Comparison of ENCODE assay signal across 8 mouse cellular contexts in the genomic region with DNA sequence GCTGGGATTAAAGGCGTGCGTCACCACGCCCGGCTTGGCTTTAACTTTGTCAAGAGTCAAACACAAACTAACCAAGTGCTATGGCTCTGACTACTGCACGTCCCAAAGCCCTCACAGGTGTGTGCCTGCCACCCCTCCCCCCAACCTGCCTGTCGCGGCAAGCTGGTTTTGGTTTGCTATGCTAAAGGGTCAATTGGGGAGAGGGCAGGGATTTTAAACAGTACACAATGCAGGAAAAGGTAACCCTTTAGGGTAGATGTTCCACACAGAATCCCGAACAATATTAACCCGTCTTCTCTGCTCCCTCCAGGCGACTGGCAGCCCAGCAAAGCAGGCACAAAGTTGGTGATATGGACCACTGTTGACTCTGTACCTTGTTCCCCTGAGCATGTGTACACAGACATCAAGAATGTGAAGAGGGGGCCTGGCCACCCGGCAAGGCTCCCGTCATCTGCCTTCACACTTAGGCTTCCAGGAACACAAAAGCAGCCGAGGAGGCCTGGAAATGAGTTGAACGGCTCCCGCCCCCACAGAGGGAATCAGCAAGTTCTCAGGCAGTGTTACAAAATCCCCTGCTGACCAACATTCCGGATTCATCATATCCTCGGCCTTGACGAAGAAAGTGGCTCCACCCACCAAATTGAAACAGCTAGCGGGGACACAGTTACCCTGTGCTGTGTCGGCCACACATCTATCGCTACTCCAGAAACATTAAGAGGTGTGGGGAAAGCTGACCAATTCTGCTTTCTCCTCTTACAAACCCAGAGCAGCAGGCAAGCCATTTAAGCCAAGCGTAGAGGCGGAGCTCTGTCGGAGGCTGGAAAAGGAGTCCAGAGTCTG. TPM values are rescaled to one million over a fixed set of nuclear protein-coding genes. Genes with fewer than 3 reads are reported as not detected.
DNase-seq lines count a peak whose midpoint lies in the region; ATAC-seq and TF ChIP-seq lines count a peak whose summit lies in the region.

No protein-coding gene starts in this region.

- no peak for ATAC-seq in heart, embryonic 12.5 days (ENCODE audit: insufficient number of reproducible peaks, low FRiP score)
- ATAC-seq in kidney, embryonic 14.5 days (ENCODE audit: low FRiP score, low TSS enrichment), result no peak
- peak; percentile 11; the same call in 1 of the 2 replicates for ATAC-seq in stomach, embryonic 16.5 days (ENCODE audit: insufficient read depth, low FRiP score)

- no peak for TF ChIP-seq CTCF in spleen, adult 2 months (IDR thresholded peaks at IDR 0.05; ENCODE audit: extremely low read depth, insufficient read depth, insufficient read length, insufficient replicate concordance)

- WGBS in spleen, adult 2 months, result 30% methylated on average over 24 of the region's 24 CpGs
- WGBS in heart, embryonic 12.5 days, result 7% methylated on average over 24 of the region's 24 CpGs
- 6% methylated on average over 24 of the region's 24 CpGs for WGBS in kidney, embryonic 14.5 days
- WGBS in stomach, embryonic 16.5 days, result 12% methylated on average over 24 of the region's 24 CpGs

- H3K27ac ChIP-seq in spleen, adult 2 months (ENCODE audit: insufficient read depth, low read length), result peak overlapping the region; percentile 69
- H3K27ac ChIP-seq in heart, embryonic 12.5 days (ENCODE audit: poor library complexity, severe bottlenecking), result peak overlapping the region; percentile 91
- H3K27ac ChIP-seq in kidney, embryonic 14.5 days (ENCODE audit: low read depth, low read length), result peak overlapping the region; percentile 69; the same call in 1 of the 2 replicates
- peak overlapping the region; percentile 78 for H3K27ac ChIP-seq in stomach, embryonic 16.5 days (ENCODE audit: low read length)

- peak overlapping the region; percentile 98 for H3K4me2 ChIP-seq in heart, embryonic 12.5 days
- peak overlapping the region; percentile 99 for H3K4me2 ChIP-seq in kidney, embryonic 14.5 days (replicated peaks; ENCODE audit: low read depth, low read length)
- peak overlapping the region; percentile 100 for H3K4me2 ChIP-seq in stomach, embryonic 16.5 days (ENCODE audit: low read depth, low read length)

- DNase-seq in spleen, adult 2 months (ENCODE audit: low read depth in 1 of 2, low spot score in 2 of 2), result no peak
- no peak for DNase-seq in spleen, adult 12 weeks (ENCODE audit: low spot score)
- DNase-seq in embryo, embryonic 10.5 days (ENCODE audit: low spot score), result peak; percentile 70
- DNase-seq in lung, postnatal 36 days, result peak; percentile 88
- DNase-seq in layer of hippocampus, postnatal 14 days (ENCODE audit: low spot score in 2 of 2), result no peak

- peak overlapping the region; percentile 68 for H3K4me3 ChIP-seq in spleen, adult 2 months (ENCODE audit: extremely low read depth, insufficient read depth, insufficient read length)
- peak overlapping the region; percentile 78 for H3K4me3 ChIP-seq in heart, embryonic 12.5 days
- H3K4me3 ChIP-seq in kidney, embryonic 14.5 days (ENCODE audit: low read length), result peak overlapping the region; percentile 68
- peak overlapping the region; percentile 68 for H3K4me3 ChIP-seq in stomach, embryonic 16.5 days (replicated peaks; ENCODE audit: low read length)

- peak overlapping the region; percentile 56 for H3K9ac ChIP-seq in heart, embryonic 12.5 days
- H3K9ac ChIP-seq in kidney, embryonic 14.5 days (ENCODE audit: low read depth, low read length), result peak overlapping the region; percentile 51
- H3K9ac ChIP-seq in stomach, embryonic 16.5 days (ENCODE audit: low read length), result peak overlapping the region; percentile 50

- H3K4me1 ChIP-seq in spleen, adult 2 months (ENCODE audit: control insufficient read depth, insufficient read depth, insufficient read length), result peaks cover 2% of the 10 kb centered on the region; the same call in 1 of the 2 replicates
- peaks cover 61% of the 10 kb centered on the region for H3K4me1 ChIP-seq in heart, embryonic 12.5 days (replicated peaks)
- peaks cover 41% of the 10 kb centered on the region for H3K4me1 ChIP-seq in kidney, embryonic 14.5 days (ENCODE audit: control insufficient read depth, insufficient read depth, low read length)
- H3K4me1 ChIP-seq in stomach, embryonic 16.5 days (ENCODE audit: control insufficient read depth, insufficient read depth, low read length), result peaks cover 29% of the 10 kb centered on the region

- no peak for TF ChIP-seq POLR2A in spleen, adult 2 months (IDR thresholded peaks at IDR 0.05; ENCODE audit: low read depth, low read length)

- no peaks in the 10 kb centered on the region for H3K36me3 ChIP-seq in spleen, adult 2 months (ENCODE audit: control insufficient read depth, insufficient read depth, low read length)
- H3K36me3 ChIP-seq in heart, embryonic 12.5 days, result no peaks in the 10 kb centered on the region
- no peaks in the 10 kb centered on the region for H3K36me3 ChIP-seq in kidney, embryonic 14.5 days (ENCODE audit: control insufficient read depth, insufficient read depth, low read length)
- no peaks in the 10 kb centered on the region for H3K36me3 ChIP-seq in stomach, embryonic 16.5 days (ENCODE audit: control insufficient read depth, insufficient read depth, low read length)

- H3K27me3 ChIP-seq in spleen, adult 2 months (ENCODE audit: control insufficient read depth, insufficient read depth, low read length), result peaks cover 2% of the 10 kb centered on the region
- peaks cover 24% of the 10 kb centered on the region for H3K27me3 ChIP-seq in heart, embryonic 12.5 days (replicated peaks)
- peaks cover 8% of the 10 kb centered on the region; the same call in 1 of the 2 replicates for H3K27me3 ChIP-seq in kidney, embryonic 14.5 days (ENCODE audit: control insufficient read depth, insufficient read depth, low read length)
- peaks cover 11% of the 10 kb centered on the region for H3K27me3 ChIP-seq in stomach, embryonic 16.5 days (ENCODE audit: control insufficient read depth, insufficient read depth, low read length)

- H3K9me3 ChIP-seq in heart, embryonic 12.5 days (replicated peaks), result no peaks in the 10 kb centered on the region
- no peaks in the 10 kb centered on the region for H3K9me3 ChIP-seq in kidney, embryonic 14.5 days (ENCODE audit: control insufficient read depth, low read length)
- H3K9me3 ChIP-seq in stomach, embryonic 16.5 days (replicated peaks; ENCODE audit: control insufficient read depth, low read length), result no peaks in the 10 kb centered on the region

RNA-seq across cellular contexts. Expression of a gene that starts 2.0 kb away (rescaled TPM):
- polyA plus RNA-seq in spleen, adult 2 months (2012; rRNA removed), result 17.1 and 17.8 TPM in 2 replicates
- polyA plus RNA-seq in heart, embryonic 12.5 days (2016; fragmentation: Nextera tagmentation; extraction: Ambion mirVana), result 20.2 and 23.5 TPM in 2 replicates
- polyA plus RNA-seq in kidney, embryonic 14.5 days (2014; fragmentation: Nextera tagmentation; extraction: Ambion mirVana), result 19.5 TPM in 2 replicates
- polyA plus RNA-seq in stomach, embryonic 16.5 days (2015; fragmentation: Nextera tagmentation; extraction: Ambion mirVana), result 7.5 and 8.1 TPM in 2 replicates
- total RNA-seq in layer of hippocampus, postnatal 14 days (2021), result under 1 TPM; 0.74 to 0.94 TPM

RNA-seq across cellular contexts. Expression of a gene that starts 20.7 kb away (rescaled TPM):
- polyA plus RNA-seq in spleen, adult 2 months (2012; rRNA removed), result 57.0 and 61.6 TPM in 2 replicates
- 68.8 and 71.0 TPM in 2 replicates for polyA plus RNA-seq in heart, embryonic 12.5 days (2016; fragmentation: Nextera tagmentation; extraction: Ambion mirVana)
- polyA plus RNA-seq in kidney, embryonic 14.5 days (2014; fragmentation: Nextera tagmentation; extraction: Ambion mirVana), result 116 TPM in 2 replicates
- 110 and 117 TPM in 2 replicates for polyA plus RNA-seq in stomach, embryonic 16.5 days (2015; fragmentation: Nextera tagmentation; extraction: Ambion mirVana)
- total RNA-seq in layer of hippocampus, postnatal 14 days (2021), result 10 to 100 TPM; 55.5 to 58.7 TPM

Comparison
In these comparisons a context has a peak if more than half of its experiments do, and no peak if none do; other contexts are left out.
1. DNase-seq: peak in embryo, embryonic 10.5 days (single experiment) and lung, postnatal 36 days (single experiment); none in spleen, adult 2 months (0 of 2), spleen, adult 12 weeks (single experiment) and layer of hippocampus, postnatal 14 days (0 of 2).
2. Peak in every context shown above with its lines, with median percentiles within 50 percentile points of each other: H3K27ac ChIP-seq, H3K4me3 ChIP-seq, H3K4me2 ChIP-seq and H3K9ac ChIP-seq.